Mouse (Mus musculus): ENCODE measurements around the gene Syt9.
"Not testable (repeated sequence)": the region's sequence is repeated elsewhere in the genome, so short reads cannot be mapped to it uniquely, and the experiment has no call there.

The Syt9 gene

GRCm38 (mm10) chr7:107461167-107461566 is 90.6 kb downstream of the Syt9 start:
- no peak for DNase-seq (ENCODE audit: low read depth, low spot score)

- peak; percentile 94 for DNase-seq (ENCODE audit: low read depth, low spot score)
Observed at GRCm38 (mm10) chr7:107461699-107462440, 91.3 kb downstream of the Syt9 start.

DNA sequence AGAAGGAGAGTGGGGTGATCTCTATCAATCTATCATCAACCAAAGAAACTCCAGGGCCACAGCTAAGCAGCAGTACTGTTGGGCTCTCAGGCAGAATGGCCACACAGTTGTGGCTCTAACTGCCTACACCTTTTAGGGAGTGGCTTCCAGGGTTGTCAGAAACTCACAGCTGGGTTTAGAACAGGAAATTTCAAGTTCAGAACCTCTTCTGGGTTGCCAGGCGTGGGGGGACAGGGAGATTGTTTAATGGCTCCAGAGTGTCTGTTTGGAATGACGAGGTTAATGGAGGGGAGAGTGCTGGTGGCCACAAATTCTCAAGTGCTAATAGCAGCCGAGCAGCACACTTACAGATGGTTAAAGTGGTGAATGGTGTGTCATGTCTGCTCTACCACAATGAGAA is 92.4 kb downstream of the Syt9 start:
- no peak for DNase-seq (ENCODE audit: low read depth, low spot score)

- peak; percentile 75 for DNase-seq (ENCODE audit: low read depth, low spot score)
Observed at GRCm38 (mm10) chr7:107465081-107465480, 94.6 kb downstream of the Syt9 start.

- DNase-seq (ENCODE audit: low read depth, low spot score) = peak; percentile 56
Observed at GRCm38 (mm10) chr7:107478979-107479965, 108.7 kb downstream of the Syt9 start.

DNA sequence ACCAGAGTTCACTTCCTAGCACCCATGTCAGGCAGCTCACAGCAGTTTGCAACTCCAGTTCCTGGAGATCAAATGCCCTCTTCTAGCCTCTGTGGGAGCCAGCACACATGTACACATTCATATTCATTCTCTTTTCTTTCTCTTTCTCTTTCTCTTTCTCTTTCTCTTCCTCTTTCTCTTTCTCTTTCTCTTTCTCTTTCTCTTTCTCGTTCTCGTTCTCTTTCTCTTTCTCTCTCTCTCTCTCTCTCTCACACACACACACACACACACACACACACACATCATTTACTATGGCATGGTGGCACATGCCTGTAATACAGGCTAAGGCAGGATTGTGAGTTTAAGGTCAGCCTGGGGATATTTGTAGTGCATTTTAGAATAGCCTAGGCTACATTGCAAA is 115.2 kb downstream of the Syt9 start:
- DNase-seq (ENCODE audit: low read depth, low spot score) = not testable (repeated sequence)

DNA sequence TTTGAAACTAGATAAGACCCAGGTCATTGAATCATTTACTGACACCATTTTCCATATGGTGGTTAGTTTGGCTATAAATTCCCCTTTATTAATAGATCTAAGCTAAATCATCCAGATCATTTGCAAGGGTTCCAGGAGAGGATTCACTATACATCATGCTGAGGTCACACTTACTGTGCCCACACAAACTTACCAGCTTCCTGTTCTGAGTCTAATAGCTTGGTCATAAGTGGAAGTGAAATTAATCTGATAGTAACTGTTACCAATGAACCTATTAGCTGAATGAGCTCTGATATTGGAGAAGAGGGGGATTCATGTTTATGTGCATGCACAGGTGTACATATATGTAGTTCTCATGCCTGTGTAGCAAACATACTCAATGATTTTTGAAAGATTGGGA is 124.9 kb downstream of the Syt9 start:
- no peak for DNase-seq (ENCODE audit: low read depth, low spot score)

- peak; percentile 79 for DNase-seq (ENCODE audit: low read depth, low spot score)
Observed at GRCm38 (mm10) chr7:107496923-107497322, 126.4 kb downstream of the Syt9 start.

DNA sequence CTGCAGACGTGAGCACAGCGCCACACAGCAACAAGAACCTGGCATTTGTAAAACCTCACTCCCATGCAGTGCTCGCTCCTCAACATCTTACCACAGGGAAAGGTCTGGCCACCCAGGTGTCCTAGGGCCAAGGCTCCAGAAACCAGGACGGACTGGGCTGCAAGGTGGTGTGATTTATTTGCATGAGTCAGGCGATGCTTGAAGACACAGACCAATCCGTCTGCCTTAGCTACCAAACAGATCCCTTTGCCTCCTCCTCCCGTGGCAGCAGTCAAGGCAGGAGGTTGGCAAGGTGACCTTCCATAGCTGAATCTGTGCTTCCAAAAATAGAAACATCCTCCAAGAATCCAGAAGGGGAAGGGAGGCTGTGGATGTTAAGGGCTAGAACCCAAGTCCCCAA is 130.1 kb downstream of the Syt9 start:
- peak; percentile 75 for DNase-seq (ENCODE audit: low read depth, low spot score)

DNA sequence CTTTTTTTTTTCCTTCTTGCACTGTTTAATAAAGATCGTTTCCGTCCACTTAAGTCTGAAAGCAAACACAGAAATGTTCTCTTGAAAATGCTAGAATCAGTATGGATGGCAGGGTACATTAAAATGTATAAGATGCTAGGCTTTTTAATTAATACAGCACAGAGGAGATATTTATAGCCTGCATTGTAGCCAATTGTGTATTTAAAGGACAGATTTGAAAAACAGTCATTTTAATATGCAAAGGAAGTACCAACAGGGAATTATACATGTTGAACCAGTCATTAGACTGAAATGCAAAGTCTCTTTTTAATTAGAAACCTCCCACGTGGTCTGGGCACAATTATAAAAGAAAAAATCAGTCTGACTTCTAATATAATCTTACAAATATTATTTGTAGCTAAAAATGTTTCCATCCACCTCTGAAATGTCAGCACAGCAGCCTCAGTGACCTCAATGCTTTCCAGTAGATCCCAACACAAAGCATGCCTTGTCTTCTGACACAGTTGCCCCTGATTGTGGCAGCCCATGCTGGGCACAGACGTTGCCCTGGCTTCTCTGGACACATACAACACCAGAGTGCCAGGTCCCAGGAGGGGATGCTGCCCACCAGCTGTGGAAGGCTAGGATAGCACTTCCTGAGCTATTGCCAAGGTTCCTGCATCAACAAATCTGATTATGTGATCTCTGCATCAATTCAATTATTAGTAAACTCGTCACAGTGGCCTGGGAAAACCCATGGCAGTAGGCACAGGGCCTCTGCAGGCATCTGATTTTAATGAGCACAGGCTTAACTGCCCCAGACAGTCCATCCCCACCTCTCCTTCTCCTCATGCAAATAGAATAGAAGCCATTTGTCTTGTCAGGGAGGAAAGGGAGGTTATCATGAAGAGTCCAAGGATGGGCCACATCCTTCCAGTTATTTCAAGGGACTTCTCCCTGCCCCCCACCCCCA is 134.5 kb downstream of the Syt9 start:
- DNase-seq (ENCODE audit: low read depth, low spot score) = peak; percentile 77

GRCm38 (mm10) chr7:107507920-107508319 is 137.4 kb downstream of the Syt9 start:
- no peak for DNase-seq (ENCODE audit: low read depth, low spot score)

DNA sequence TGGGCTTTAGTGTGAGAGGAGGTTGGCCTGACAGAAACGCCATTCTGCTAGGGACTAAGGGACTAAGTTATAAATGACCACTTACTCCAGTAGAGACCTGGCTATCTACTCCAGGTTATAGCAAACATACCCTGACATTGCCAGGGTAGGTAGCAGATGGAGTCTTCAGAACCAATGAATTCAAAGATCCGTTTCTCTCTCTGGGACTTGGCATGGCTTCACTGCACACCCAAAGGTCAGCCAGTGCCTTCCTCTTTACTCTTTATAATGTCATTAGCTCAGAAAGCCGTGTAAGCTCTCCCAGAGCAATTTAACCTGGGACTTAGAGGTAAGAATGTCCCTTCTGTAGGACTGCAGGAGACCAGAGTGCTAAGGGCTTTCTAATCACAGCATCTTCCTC is 139.2 kb downstream of the Syt9 start:
- peak; percentile 56 for DNase-seq (ENCODE audit: low read depth, low spot score)

DNA sequence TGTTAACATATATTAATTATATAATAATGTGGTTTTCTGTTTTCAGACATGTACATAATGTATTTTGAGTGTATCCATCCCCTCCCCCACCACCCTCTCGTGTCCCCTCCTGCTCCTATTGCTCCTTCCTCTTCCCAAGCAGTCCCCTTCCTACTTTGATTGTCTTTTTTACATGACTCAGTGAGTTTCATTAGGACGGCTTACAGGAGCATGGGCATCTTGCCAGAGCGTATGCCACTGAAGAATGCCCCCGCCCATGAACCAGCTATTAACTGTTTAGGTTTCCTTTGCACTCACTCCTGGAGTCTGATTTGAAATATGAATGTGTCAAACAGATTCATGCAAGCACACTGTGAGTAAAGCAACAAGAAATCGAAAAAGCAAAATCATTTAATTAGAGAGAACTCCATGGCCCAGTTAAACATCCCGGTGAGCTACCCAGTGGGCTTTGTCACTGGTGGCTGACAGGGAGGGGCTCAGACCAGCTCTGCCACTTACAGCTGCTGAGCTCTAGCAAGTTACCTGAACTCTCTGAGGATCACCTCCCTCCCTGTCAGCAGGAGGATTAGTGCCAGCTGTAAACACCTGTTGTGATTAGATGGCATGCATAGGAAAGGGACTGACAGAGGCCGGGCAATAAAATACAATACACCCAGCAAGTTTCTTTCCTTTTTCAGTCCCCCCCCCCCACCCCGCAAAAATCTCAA is 146.3 kb downstream of the Syt9 start:
- no peak for DNase-seq (ENCODE audit: low read depth, low spot score)

GRCm38 (mm10) chr7:107519256-107520025 is 148.9 kb downstream of the Syt9 start:
- peak; percentile 93 for DNase-seq (ENCODE audit: low read depth, low spot score)

DNA sequence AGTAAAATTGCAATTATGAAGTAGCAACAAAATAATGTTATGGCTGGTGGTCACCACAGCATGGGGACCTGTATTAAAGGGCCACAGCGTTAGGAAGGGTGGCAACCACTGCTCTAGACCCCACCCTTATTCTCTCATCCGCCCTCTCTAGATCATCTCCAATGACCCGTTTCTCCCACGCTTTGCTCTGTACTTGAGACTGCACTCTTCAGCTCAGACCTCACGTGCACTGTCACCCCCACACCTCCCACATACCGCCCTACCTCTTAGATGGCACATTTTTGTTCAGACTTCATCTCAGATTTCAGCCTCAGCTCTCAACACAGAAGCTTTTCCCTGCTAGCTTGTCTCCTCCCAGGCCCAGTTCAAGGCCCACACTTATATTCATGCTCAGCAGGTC is 150.9 kb downstream of the Syt9 start:
- DNase-seq (ENCODE audit: low read depth, low spot score) = no peak

DNA sequence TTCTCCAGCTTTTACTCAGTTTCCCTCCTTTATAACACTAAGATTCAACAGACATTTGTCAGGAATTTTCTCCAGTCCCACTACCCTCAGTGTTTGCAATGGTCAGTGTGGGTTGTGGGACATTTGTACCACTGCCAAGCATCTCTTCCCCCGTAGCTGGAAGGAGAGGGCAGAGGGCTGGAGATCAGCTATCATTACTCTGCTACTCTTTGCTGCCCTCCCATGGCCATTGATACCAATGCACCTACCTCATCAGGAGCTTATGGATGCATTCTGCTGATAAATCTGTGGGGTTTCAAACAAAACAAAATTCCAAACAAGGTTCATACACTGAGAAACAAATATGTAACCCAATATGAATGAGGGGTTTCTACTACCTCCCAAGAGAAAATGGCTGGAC is 155.8 kb downstream of the Syt9 start:
- peak; percentile 76 for DNase-seq (ENCODE audit: low read depth, low spot score)

DNA sequence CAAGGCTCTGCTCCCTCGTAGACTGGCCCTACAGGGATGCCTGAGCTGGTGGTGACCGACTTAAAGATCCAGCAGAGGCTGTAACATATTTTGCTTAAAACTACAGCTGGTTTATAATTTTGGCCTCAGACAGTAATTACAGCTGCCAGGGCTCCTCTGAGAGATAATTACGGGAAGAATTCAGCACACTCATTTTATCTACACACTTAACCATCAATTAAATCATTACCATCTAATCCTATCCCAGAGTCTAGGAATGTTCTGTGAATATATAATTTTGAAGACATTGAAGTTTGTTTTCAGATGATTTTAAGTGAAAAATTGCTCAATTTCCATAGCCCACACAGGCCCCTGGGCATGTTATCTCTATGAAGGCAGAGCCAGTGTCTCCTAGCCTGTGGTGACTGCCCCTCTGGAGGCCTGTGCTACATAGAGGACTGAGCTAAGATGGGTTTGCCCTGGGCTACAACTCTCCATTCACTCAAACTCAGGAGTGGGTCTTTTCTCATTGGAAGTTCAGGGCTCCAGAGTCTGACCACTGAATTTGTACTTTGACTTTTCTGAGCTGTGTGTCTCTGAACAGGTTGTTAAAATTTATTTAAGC is 157.7 kb downstream of the Syt9 start:
- DNase-seq (ENCODE audit: low read depth, low spot score) = no peak

GRCm38 (mm10) chr7:107529364-107529763 is 158.8 kb downstream of the Syt9 start:
- no peak for DNase-seq (ENCODE audit: low read depth, low spot score)

- no peak for DNase-seq (ENCODE audit: low read depth, low spot score)
Observed at GRCm38 (mm10) chr7:107535311-107535710, 164.8 kb downstream of the Syt9 start.

DNA sequence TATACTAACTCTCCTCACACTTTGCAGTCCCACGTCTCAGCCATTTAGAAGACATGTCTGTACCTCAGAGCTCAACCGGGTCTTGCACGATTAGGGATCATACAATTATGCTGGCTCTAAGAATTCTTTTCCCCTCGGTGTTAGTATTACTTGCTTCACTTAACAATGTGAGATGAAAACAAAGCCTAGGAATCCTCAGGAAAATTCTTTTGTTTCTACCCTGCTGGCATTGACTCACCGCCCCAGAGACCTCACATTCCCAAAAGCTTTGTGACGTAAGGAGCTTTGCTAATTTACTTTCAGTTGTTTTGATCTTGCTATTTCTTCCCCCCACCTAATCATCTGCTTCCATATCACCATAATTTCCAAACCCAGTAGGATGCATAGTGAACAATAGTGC is 166.0 kb downstream of the Syt9 start:
- no peak for DNase-seq (ENCODE audit: low read depth, low spot score)

All from brain, adult 2 months (tissue).